Mouse (Mus musculus) liver, embryonic 14.5 days (tissue): ENCODE results near the gene Nup155. TPM values are rescaled to one million over a fixed set of nuclear protein-coding genes. Genes with fewer than 3 reads are reported as not detected.
A peak's percentile ranks its signal among the peaks of the same experiment; 100 is the strongest.
"Not testable (repeated sequence)": the region's sequence is repeated elsewhere in the genome, so short reads cannot be mapped to it uniquely, and the experiment has no call there.

ENCODE experiments used
- ATAC-seq: fragments of 200-750 bp; cut with Nextera tagmentation; 2 replicates; pipeline ENCODE4 v1.8.0; 2017; ENCODE audit warnings: moderate number of reproducible peaks, mild to moderate bottlenecking, moderate library complexity; ENCODE audit not compliant: insufficient read depth
- DNase-seq, 3 experiments: peaks; one replicate each; pipeline ENCODE4 v3.0.0-alpha.2; 2012 to 2013; ENCODE audit warnings: low read depth in 3 of 3, low spot score in 3 of 3
- H3K27ac ChIP-seq: fragments of 300-500 bp; sonication (generic); 2 replicates; pipeline ENCODE4 v1.5.1; 2014; ENCODE audit warnings: moderate library complexity, mild to moderate bottlenecking, control low read depth, inconsistent platforms
- H3K27me3 ChIP-seq: fragments of 300-500 bp; sonication (generic); 2 replicates; pipeline ENCODE4 v1.6.1; 2014; ENCODE audit warnings: mild to moderate bottlenecking, low read length, moderate library complexity; ENCODE audit not compliant: control insufficient read depth, insufficient read depth
- H3K36me3 ChIP-seq: fragments of 300-500 bp; sonication (generic); replicated peaks from 2 replicates; pipeline ENCODE4 v1.6.1; 2014; ENCODE audit warnings: low read depth; ENCODE audit not compliant: control insufficient read depth, insufficient read depth
- H3K4me1 ChIP-seq, 2 experiments: fragments of 200-500 bp in 1 of 2; fragments of 300-500 bp in 1 of 2; sonication (generic) in 1 of 2; replicated peaks; 2 replicates each; pipeline ENCODE4 v1.6.1; 2012 to 2014; ENCODE audit warnings: antibody characterized with exemption in 1 of 2, inconsistent platforms in 1 of 2, low read length in 1 of 2; ENCODE audit not compliant: control insufficient read depth in 2 of 2, insufficient read depth in 2 of 2
- H3K4me2 ChIP-seq: fragments of 300-500 bp; sonication (generic); 2 replicates; pipeline ENCODE4 v1.6.1; 2014; ENCODE audit warnings: low read depth, mild to moderate bottlenecking, control low read depth, moderate library complexity
- H3K4me3 ChIP-seq, 2 experiments: fragments of 200-500 bp in 1 of 2; fragments of 300-500 bp in 1 of 2; sonication (generic) in 1 of 2; 2 replicates each; pipeline ENCODE4 v1.5.1; 2012 to 2014; ENCODE audit warnings: low read depth in 2 of 2, low read length in 2 of 2, mild to moderate bottlenecking in 2 of 2, control low read depth in 1 of 2, inconsistent platforms in 1 of 2, moderate library complexity in 1 of 2; ENCODE audit not compliant: insufficient read depth in 1 of 2
- H3K9ac ChIP-seq: fragments of 300-500 bp; sonication (generic); replicated peaks from 2 replicates; pipeline ENCODE4 v1.6.1; 2014; ENCODE audit warnings: mild to moderate bottlenecking, control low read depth, moderate library complexity
- H3K9me3 ChIP-seq: fragments of 300-500 bp; sonication (generic); 2 replicates; pipeline ENCODE4 v1.6.1; 2016; ENCODE audit warnings: low read length, mixed read lengths; ENCODE audit not compliant: control insufficient read depth
- CTCF ChIP-seq: IDR thresholded peaks from 2 replicates; pipeline ENCODE4 v1.5.1; 2016; ENCODE audit warnings: antibody characterized with exemption, low read depth, control low read depth
- EP300 ChIP-seq: IDR thresholded peaks from 2 replicates; pipeline ENCODE4 v1.6.1; 2016; ENCODE audit warnings: antibody characterized with exemption, low read depth
- WGBS: fragments of 180-500 bp; shearing (Covaris S2); extraction: QIAGEN DNeasy Blood & Tissue Kit; methylation state at CpG from one replicate; pipeline ENCODE4 v1.1.7; 2014; ENCODE audit not compliant: insufficient replicate concordance; 5-methylcytosine and 5-hydroxymethylcytosine counted together
- polyA plus RNA-seq, 2 experiments: library from polyadenylated mRNA; depleted of rRNA in 1 of 2; stranded (reverse) in 1 of 2; unstranded in 1 of 2; fragments of >200 nt; fragmentation: Nextera tagmentation in 1 of 2; extraction: Ambion mirVana in 1 of 2; gene quantifications; 2 replicates each; pipeline versions ENCODE4 v1.2.1 to v1.2.3; 2012 to 2014

Nup155 gene
- polyA plus RNA-seq, 2 experiments = 11.3 to 11.7 TPM

DNA sequence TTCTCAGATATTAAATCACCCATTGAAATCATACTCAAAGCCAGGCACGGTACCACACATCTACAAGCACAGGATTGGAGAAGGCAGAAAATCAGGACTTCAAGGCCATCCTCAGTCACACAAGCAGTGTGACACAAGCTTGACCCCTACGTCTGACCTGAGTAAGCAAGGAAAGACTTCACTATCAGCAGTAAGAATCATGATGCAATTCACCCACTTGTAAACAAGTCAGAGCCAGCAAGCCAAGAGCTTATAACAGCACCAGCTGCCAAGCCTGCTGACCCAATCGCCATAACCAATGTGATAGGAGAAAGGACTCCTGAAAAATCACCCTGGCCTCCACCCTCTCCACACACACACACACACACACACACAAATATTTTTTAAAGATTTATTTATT, 20.4 kb upstream of the Nup155 start:
- no peak for TF ChIP-seq EP300
- no peak for TF ChIP-seq CTCF
- no peak overlapping the region for H3K27ac ChIP-seq
- no peak overlapping the region for H3K4me2 ChIP-seq
- H3K27me3 ChIP-seq = no peaks in the 10 kb centered on the region
- no peak overlapping the region for H3K4me3 ChIP-seq
- ATAC-seq = no peak
- H3K9me3 ChIP-seq = no peaks in the 10 kb centered on the region
- peaks cover 13% of the 10 kb centered on the region for H3K36me3 ChIP-seq
- 75% methylated on average over 3 of the region's 3 CpGs for WGBS
- H3K4me1 ChIP-seq = no peaks in the 10 kb centered on the region
- no peak for DNase-seq
- no peak overlapping the region for H3K9ac ChIP-seq

- WGBS = 89% methylated on average over 2 of the region's 2 CpGs
- H3K36me3 ChIP-seq = peaks cover 13% of the 10 kb centered on the region
- ATAC-seq (no peak), DNase-seq (no peak)
- no peaks in the 10 kb centered on the region for H3K4me1 ChIP-seq
- H3K27me3 ChIP-seq = no peaks in the 10 kb centered on the region
- no peak overlapping the region for H3K27ac ChIP-seq
- no peak overlapping the region for H3K9ac ChIP-seq
- no peaks in the 10 kb centered on the region for H3K9me3 ChIP-seq
- no peak overlapping the region for H3K4me2 ChIP-seq
- H3K4me3 ChIP-seq = no peak overlapping the region
- TF ChIP-seq EP300 (no peak), CTCF (no peak)
Measured at GRCm38 (mm10) chr15:8090685-8091084, 18.4 kb upstream of the Nup155 start.

DNA sequence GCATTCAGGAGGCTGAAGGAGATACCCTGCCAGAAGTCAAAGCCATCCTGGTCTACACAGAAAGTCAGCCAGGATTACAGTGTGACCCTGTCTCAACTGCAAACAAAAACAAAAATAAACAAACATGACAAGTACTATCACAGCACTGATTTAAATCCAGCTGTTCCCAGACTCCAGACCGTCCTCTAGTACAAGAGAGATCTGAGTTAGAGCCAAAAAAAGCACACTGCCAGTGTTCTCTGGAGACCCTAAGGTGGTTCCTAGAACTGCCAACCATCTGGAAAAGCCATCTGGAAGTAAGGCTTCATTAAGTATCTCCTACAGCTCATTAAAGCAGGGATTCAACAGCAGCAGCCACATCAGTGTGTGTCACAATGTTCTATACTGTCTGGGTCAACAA, 16.4 kb upstream of the Nup155 start:
- not testable (repeated sequence) for H3K9ac ChIP-seq, H3K4me3 ChIP-seq, H3K27ac ChIP-seq, DNase-seq, H3K4me1 ChIP-seq, H3K27me3 ChIP-seq, H3K9me3 ChIP-seq, H3K4me2 ChIP-seq, ATAC-seq
- WGBS = 77% methylated on average over 1 of the region's 1 CpGs
- peaks cover 18% of the 10 kb centered on the region for H3K36me3 ChIP-seq

DNA sequence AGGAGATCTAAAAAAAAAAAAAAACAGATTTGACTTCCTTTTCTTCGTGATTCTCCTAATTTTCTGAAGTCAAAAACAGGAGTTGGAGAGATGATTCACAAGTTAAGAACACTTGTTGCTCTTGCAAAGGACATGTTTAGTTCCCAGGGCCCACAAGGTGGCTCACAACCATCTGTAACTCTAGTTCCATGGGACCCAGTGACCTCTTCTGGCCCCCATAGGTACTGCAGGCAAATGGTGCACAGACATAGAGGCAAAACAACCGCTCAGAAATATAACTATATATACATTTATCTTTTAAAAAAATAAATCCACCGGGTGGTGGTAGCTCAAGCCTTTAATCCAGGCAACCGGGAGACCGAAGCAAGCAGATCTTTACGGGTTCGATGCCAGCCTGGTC, 11.2 kb upstream of the Nup155 start:
- Histone ChIP-seq H3K9me3 (no peaks in the 10 kb centered on the region), H3K9ac (peak overlapping the region; percentile 93), H3K4me3 (peak overlapping the region; percentile 62 to 97), H3K27ac (no peak overlapping the region), H3K4me1 (peaks cover 0 to 7% of the 10 kb centered on the region in 2 experiments; a peak in 3 of 4 replicates), H3K36me3 (peaks cover 11% of the 10 kb centered on the region), H3K27me3 (no peaks in the 10 kb centered on the region), H3K4me2 (peak overlapping the region; percentile 68)
- DNase-seq = peak; percentile 69 to 80 (median 75)
- TF ChIP-seq EP300 (no peak), CTCF (peak; percentile 93)
- peak; percentile 48 for ATAC-seq
- 14% methylated on average over 7 of the region's 7 CpGs for WGBS

DNA sequence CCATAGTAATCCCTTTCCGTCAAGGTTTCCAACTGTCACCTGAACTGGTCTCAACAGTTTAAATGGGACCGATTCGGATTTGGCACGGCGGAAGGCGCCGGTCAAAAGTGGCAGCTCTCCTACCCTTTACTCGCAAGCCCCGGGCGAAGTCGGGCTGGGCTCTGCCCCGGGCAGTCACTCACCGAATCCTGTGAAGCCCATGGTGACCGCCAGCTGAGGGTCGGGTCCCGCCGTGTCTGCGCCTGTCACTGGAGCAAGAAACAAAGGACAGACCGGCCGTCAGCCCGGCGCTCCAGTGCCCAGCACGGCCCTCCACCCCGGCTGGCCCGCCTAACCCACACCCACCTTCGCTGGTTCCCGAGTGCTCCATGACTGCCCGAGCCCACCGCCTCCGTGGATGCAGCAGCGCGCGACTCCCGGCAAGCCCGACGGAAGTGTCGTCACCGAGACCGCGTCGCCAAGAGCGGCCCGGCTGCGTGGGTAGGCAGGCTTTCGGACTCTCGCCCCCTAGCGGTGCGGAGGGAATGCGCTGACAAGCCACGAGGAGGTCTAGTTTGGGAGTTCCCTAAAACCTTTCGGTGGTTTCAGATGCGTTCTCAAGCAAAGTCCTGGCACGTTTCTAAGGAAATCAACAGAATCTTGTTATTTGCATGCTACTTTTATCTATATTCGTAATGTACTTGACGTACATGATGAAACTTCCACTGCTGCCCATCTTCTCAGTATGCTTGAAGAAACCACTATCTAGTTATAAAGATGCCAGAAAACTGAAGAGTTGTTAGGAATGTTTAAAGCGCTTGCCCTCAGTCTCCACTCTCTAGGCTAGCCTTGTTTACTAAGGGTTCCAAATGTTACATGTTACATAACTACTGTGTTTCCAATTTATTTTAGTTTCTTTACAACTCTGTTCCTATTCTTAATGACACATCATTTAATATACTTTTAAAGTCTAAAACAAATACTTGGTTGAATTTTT, 10.0 kb upstream of the Nup155 start, which contains the start of gene Wdr70:
TSS of gene Wdr70 (minus strand) at position 436 of the 976 bp plus-strand sequence.
- TF ChIP-seq CTCF (peak; percentile 99), EP300 (no peak)
- ATAC-seq (peak; percentile 89), DNase-seq (peak; percentile 88 to 89 (median 89))
- H3K4me3 ChIP-seq = peak within 1 kb of the TSS; percentile 82 to 97
- H3K4me2 ChIP-seq = peak within 1 kb of the TSS; percentile 68
- H3K36me3 ChIP-seq = peaks cover 5% of the 10 kb centered on the region; the same call in 1 of the 2 replicates
- peaks cover 0 to 7% of the 10 kb centered on the region in 2 experiments; a peak in 3 of 4 replicates for H3K4me1 ChIP-seq
- peak within 1 kb of the TSS; percentile 50; the same call in 1 of the 2 replicates for H3K27ac ChIP-seq
- H3K9me3 ChIP-seq = no peaks in the 10 kb centered on the region
- peak within 1 kb of the TSS; percentile 93 for H3K9ac ChIP-seq
- no peaks in the 10 kb centered on the region for H3K27me3 ChIP-seq
- WGBS = 2% methylated on average over 56 of the region's 56 CpGs

DNA sequence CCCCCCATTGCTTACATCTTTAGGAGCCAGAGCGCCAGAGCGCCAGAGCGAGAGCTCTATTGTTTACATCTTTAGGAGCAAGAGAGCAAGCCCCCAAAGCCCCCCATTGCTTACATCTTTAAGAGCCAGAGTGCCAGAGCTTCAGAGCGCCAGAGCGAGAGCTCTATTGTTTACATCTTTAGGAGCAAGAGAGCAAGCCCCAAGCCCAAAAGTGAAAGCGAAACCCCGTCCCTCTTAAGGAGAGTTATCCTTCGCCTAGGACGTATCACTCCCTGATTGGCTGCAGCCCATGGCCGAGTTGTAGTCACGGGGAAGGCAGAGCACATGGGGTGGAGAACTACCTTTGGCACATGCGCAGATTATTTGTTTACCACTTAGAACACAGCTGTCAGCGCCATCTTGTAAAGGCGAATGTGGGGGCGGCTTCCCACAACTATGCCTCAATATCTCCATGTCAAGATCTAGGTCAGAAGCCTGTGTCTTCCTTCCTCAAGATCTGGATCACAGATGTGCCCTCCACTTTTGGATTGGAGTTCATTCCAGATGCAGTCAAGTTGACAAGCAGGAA, 7.0 kb upstream of the Nup155 start:
- ATAC-seq, H3K4me1 ChIP-seq, H3K4me3 ChIP-seq, H3K4me2 ChIP-seq, H3K36me3 ChIP-seq, H3K27ac ChIP-seq, H3K9ac ChIP-seq, H3K27me3 ChIP-seq, DNase-seq, H3K9me3 ChIP-seq: not testable (repeated sequence)
- WGBS = 83% methylated on average over 13 of the region's 15 CpGs
